In genomic region chr11:8623852-8624178, GRCm38 (mm10) we compare ENCODE assay signal across 8 mouse cellular contexts. TPM values are rescaled to one million over a fixed set of nuclear protein-coding genes. Genes with fewer than 3 reads are reported as not detected.
DNase-seq lines count a peak whose midpoint lies in the region; ATAC-seq lines count a peak whose summit lies in the region.

No protein-coding gene starts in this region.

- WGBS in neural tube, embryonic 11.5 days, result 12% methylated on average over 20 of the region's 20 CpGs
- 4% methylated on average over 19 of the region's 20 CpGs for WGBS in liver, embryonic 11.5 days
- 4% methylated on average over 20 of the region's 20 CpGs for WGBS in stomach, embryonic 16.5 days

- no peaks in the 10 kb centered on the region for H3K9me3 ChIP-seq in erythroblast, embryonic 14.5 days (ENCODE audit: control insufficient read depth, low read length)
- no peaks in the 10 kb centered on the region for H3K9me3 ChIP-seq in neural tube, embryonic 11.5 days (ENCODE audit: control insufficient read depth, low read length)
- H3K9me3 ChIP-seq in liver, embryonic 11.5 days (ENCODE audit: control insufficient read depth, low read length), result no peaks in the 10 kb centered on the region
- H3K9me3 ChIP-seq in stomach, embryonic 16.5 days (replicated peaks; ENCODE audit: control insufficient read depth, low read length), result no peaks in the 10 kb centered on the region

- DNase-seq in neural tube, embryonic 11.5 days (ENCODE audit: low spot score), result no peak
- DNase-seq in neural tube, embryonic 10.5 days (ENCODE audit: extremely low spot score, low spot score), result no peak
- no peak for DNase-seq in liver, embryonic 11.5 days (ENCODE audit: low spot score)
- DNase-seq in urinary bladder, adult 2 months (ENCODE audit: low spot score), result no peak
- no peak for DNase-seq in spleen, postnatal 36 days (ENCODE audit: low spot score in 2 of 2)

- H3K4me1 ChIP-seq in erythroblast, embryonic 14.5 days (ENCODE audit: control insufficient read depth), result no peaks in the 10 kb centered on the region
- H3K4me1 ChIP-seq in neural tube, embryonic 11.5 days (ENCODE audit: control insufficient read depth, insufficient read depth, low read length), result no peaks in the 10 kb centered on the region
- peaks cover 8% of the 10 kb centered on the region for H3K4me1 ChIP-seq in liver, embryonic 11.5 days (replicated peaks; ENCODE audit: control insufficient read depth, insufficient read depth, low read length)
- H3K4me1 ChIP-seq in stomach, embryonic 16.5 days (ENCODE audit: control insufficient read depth, insufficient read depth, low read length), result peaks cover 37% of the 10 kb centered on the region

- peaks cover 24% of the 10 kb centered on the region for H3K27me3 ChIP-seq in erythroblast, embryonic 14.5 days (ENCODE audit: control insufficient read depth)
- no peaks in the 10 kb centered on the region for H3K27me3 ChIP-seq in neural tube, embryonic 11.5 days (ENCODE audit: control insufficient read depth, insufficient read depth, low read length)
- H3K27me3 ChIP-seq in liver, embryonic 11.5 days (replicated peaks; ENCODE audit: control insufficient read depth, insufficient read depth, low read length), result peaks cover 26% of the 10 kb centered on the region
- no peaks in the 10 kb centered on the region for H3K27me3 ChIP-seq in stomach, embryonic 16.5 days (ENCODE audit: control insufficient read depth, insufficient read depth, low read length)

- ATAC-seq in erythroblast, adult 5-6 weeks (replicated peaks; ENCODE audit: low FRiP score, poor library complexity, severe bottlenecking), result no peak
- no peak; the same call in 1 of the 2 replicates for ATAC-seq in neural tube, embryonic 11.5 days (ENCODE audit: insufficient read depth, low FRiP score, low TSS enrichment)
- no peak for ATAC-seq in liver, embryonic 11.5 days (replicated peaks; ENCODE audit: low FRiP score)
- ATAC-seq in stomach, embryonic 16.5 days (ENCODE audit: insufficient read depth, low FRiP score), result no peak

- peak overlapping the region; percentile 51 for H3K4me3 ChIP-seq in erythroblast, embryonic 14.5 days (replicated peaks)
- H3K4me3 ChIP-seq in neural tube, embryonic 11.5 days (ENCODE audit: low read depth, low read length), result peak overlapping the region; percentile 64
- peak overlapping the region; percentile 63 for H3K4me3 ChIP-seq in liver, embryonic 11.5 days (ENCODE audit: low read depth, low read length)
- H3K4me3 ChIP-seq in stomach, embryonic 16.5 days (replicated peaks; ENCODE audit: low read length), result peak overlapping the region; percentile 77

- no peaks in the 10 kb centered on the region for H3K36me3 ChIP-seq in erythroblast, embryonic 14.5 days (ENCODE audit: control insufficient read depth)
- no peaks in the 10 kb centered on the region for H3K36me3 ChIP-seq in neural tube, embryonic 11.5 days (ENCODE audit: control insufficient read depth, insufficient read depth, low read length)
- no peaks in the 10 kb centered on the region for H3K36me3 ChIP-seq in liver, embryonic 11.5 days (ENCODE audit: control insufficient read depth, insufficient read depth, low read length)
- H3K36me3 ChIP-seq in stomach, embryonic 16.5 days (ENCODE audit: control insufficient read depth, insufficient read depth, low read length), result no peaks in the 10 kb centered on the region

- peak overlapping the region; percentile 83 for H3K9ac ChIP-seq in neural tube, embryonic 11.5 days (ENCODE audit: low read length)
- H3K9ac ChIP-seq in liver, embryonic 11.5 days (ENCODE audit: low read depth, low read length), result peak overlapping the region; percentile 68
- peak overlapping the region; percentile 89 for H3K9ac ChIP-seq in stomach, embryonic 16.5 days (ENCODE audit: low read length)

- H3K4me2 ChIP-seq in neural tube, embryonic 11.5 days (ENCODE audit: low read depth), result peak overlapping the region; percentile 97
- H3K4me2 ChIP-seq in liver, embryonic 11.5 days, result peak overlapping the region; percentile 96
- H3K4me2 ChIP-seq in stomach, embryonic 16.5 days (ENCODE audit: low read depth, low read length), result peak overlapping the region; percentile 100

- no peak overlapping the region for H3K27ac ChIP-seq in neural tube, embryonic 11.5 days (ENCODE audit: low read depth, low read length)
- no peak overlapping the region for H3K27ac ChIP-seq in liver, embryonic 11.5 days (ENCODE audit: low read depth, low read length)
- H3K27ac ChIP-seq in stomach, embryonic 16.5 days (ENCODE audit: low read length), result peak overlapping the region; percentile 59

RNA-seq across cellular contexts. Expression of gene Tns3, which starts 40.5 kb away (rescaled TPM):
- polyA plus RNA-seq in erythroblast, embryonic 14.5 days (2012), result 0.01 TPM in 2 replicates
- total RNA-seq in erythroblast, adult 5-6 weeks (2015; ENCODE audit: low replicate concordance), result 3.7 and 5.6 TPM in 2 replicates
- 2.2 and 4.8 TPM in 2 replicates for total RNA-seq in erythroblast, adult 5-6 weeks (2017; ENCODE audit: low replicate concordance)
- 10.1 and 11.7 TPM in 2 replicates for polyA plus RNA-seq in neural tube, embryonic 11.5 days (2014; fragmentation: Nextera tagmentation; extraction: Ambion mirVana)
- 9.8 and 10.2 TPM in 2 replicates for polyA plus RNA-seq in liver, embryonic 11.5 days (2014; fragmentation: Nextera tagmentation; extraction: Ambion mirVana)
- polyA plus RNA-seq in stomach, embryonic 16.5 days (2015; fragmentation: Nextera tagmentation; extraction: Ambion mirVana), result 28.0 and 30.4 TPM in 2 replicates
- 22.3 and 32.9 TPM in 2 replicates for polyA plus RNA-seq in urinary bladder, adult 2 months (2012; rRNA removed)

Comparison
In these comparisons a context has a peak if more than half of its experiments do, and no peak if none do; other contexts are left out.
1. RNA of gene Tns3, which starts 40.5 kb away (polyA plus RNA-seq): 28.0 to 30.4 TPM in stomach, embryonic 16.5 days, 22.3 to 32.9 TPM in urinary bladder, adult 2 months, 10.1 to 11.7 TPM in neural tube, embryonic 11.5 days and 9.8 to 10.2 TPM in liver, embryonic 11.5 days; 0.01 TPM in erythroblast, embryonic 14.5 days; every median in the first group is over 10 times any median in the second.
2. Peak in every context shown above with its lines, with median percentiles within 50 percentile points of each other: H3K4me3 ChIP-seq, H3K4me2 ChIP-seq and H3K9ac ChIP-seq.